Mouse (Mus musculus) C2C12 (cell line): Measurements from ENCODE around the gene Papln.

Source experiments
- CEBPB ChIP-seq: IDR thresholded peaks from one replicate; pipeline ENCODE4 v1.6.1; 2011; ENCODE audit warnings: low read depth, mild to moderate bottlenecking, control low read depth, moderate library complexity
- CTCF ChIP-seq: IDR thresholded peaks from one replicate; pipeline ENCODE4 v1.5.1; 2011; ENCODE audit not compliant: control insufficient read depth, insufficient read depth, insufficient read length

DNA sequence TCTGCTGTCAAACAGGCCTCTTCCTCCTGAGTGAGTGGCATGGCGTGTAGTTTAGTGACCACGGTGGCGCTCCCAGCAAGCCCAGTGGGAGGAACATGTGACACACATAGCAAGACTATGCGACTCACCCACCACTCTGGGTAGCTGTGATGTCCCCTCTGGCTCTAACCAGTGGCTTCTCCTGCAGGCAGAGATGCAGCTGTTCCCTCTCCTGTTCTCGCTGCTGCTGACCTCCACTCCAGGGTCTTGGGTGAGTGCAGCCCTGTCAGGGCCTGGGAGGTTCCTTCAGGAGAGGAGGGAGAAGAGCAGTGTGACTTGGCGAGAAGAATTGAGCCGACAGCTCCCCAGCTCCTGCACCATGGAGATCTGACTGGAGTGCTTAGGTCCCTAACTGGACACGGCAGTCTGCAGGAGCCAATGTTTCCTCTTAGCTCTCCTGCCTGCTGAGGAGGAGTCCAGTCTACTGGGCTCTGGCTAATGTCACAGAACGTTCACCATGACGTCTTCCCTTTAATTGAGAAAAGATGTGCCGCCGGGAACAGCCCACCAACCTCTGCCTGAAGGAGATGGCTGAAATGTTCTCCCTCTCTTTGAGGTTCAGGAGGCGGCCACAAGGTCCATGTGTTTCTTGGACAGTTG, 2.6 kb downstream of the Papln start:
- TF ChIP-seq CEBPB (no peak), CTCF (no peak)
